Mouse (Mus musculus) myocyte (in vitro differentiated cells): Measurements from ENCODE around the gene 7420426K07Rik. TPM values are rescaled to one million over a fixed set of nuclear protein-coding genes. Genes with fewer than 3 reads are reported as not detected.

ENCODE experiments used
- H3K27me3 ChIP-seq: one replicate; pipeline ENCODE4 v1.6.1; 2011; ENCODE audit not compliant: control insufficient read depth, insufficient read depth, insufficient read length
- H3K36me3 ChIP-seq: one replicate; pipeline ENCODE4 v1.6.1; 2011; ENCODE audit not compliant: control insufficient read depth, insufficient read depth
- H3K4me2 ChIP-seq: one replicate; pipeline ENCODE4 v1.6.1; 2011; ENCODE audit warnings: low read depth, control low read depth
- H3K4me3 ChIP-seq: one replicate; pipeline ENCODE4 v1.5.1; 2011; ENCODE audit warnings: mild to moderate bottlenecking, control low read depth, moderate library complexity
- H3K79me2 ChIP-seq: one replicate; pipeline ENCODE4 v1.6.1; 2011; ENCODE audit not compliant: control insufficient read depth, insufficient read depth
- H3ac ChIP-seq: one replicate; pipeline ENCODE4 v1.6.1; 2011; ENCODE audit not compliant: control insufficient read depth, insufficient read length
- CEBPB ChIP-seq: IDR thresholded peaks from 2 replicates; pipeline ENCODE4 v1.6.1; 2011; ENCODE audit warnings: mild to moderate bottlenecking, moderate library complexity; ENCODE audit not compliant: poor library complexity, insufficient read depth, severe bottlenecking
- E2F4 ChIP-seq: IDR thresholded peaks from one replicate; pipeline ENCODE4 v1.6.1; 2011; ENCODE audit warnings: mild to moderate bottlenecking, control low read depth, moderate library complexity; ENCODE audit not compliant: insufficient read depth
- MAX ChIP-seq: IDR thresholded peaks from one replicate; pipeline ENCODE4 v1.6.1; 2011; ENCODE audit warnings: low read depth, mild to moderate bottlenecking, control low read depth
- MYOD1 ChIP-seq, 3 experiments: IDR thresholded peaks; one replicate each; pipeline ENCODE4 v1.6.1; 2011; ENCODE audit warnings: control low read depth in 2 of 3, low read depth in 2 of 3, mild to moderate bottlenecking in 2 of 3, moderate library complexity in 1 of 3; ENCODE audit not compliant: insufficient read length in 2 of 3, control insufficient read depth in 1 of 3
- MYOG ChIP-seq, 3 experiments: IDR thresholded peaks; one replicate each; pipeline ENCODE4 v1.6.1; 2011; ENCODE audit warnings: control low read depth in 2 of 3, low read depth in 2 of 3, mild to moderate bottlenecking in 2 of 3; ENCODE audit not compliant: insufficient read length in 2 of 3, control insufficient read depth in 1 of 3, insufficient read depth in 1 of 3
- POLR2A ChIP-seq: IDR thresholded peaks from one replicate; pipeline ENCODE4 v1.6.1; 2011; ENCODE audit warnings: low read depth, mild to moderate bottlenecking, control low read depth, moderate library complexity; ENCODE audit not compliant: insufficient read length
- POLR2AphosphoS2 ChIP-seq: IDR thresholded peaks from one replicate; pipeline ENCODE4 v1.6.1; 2011; ENCODE audit warnings: low read depth, control low read depth; ENCODE audit not compliant: insufficient read length
- REST ChIP-seq: IDR thresholded peaks from one replicate; pipeline ENCODE4 v1.6.1; 2011; ENCODE audit warnings: mild to moderate bottlenecking, control low read depth, moderate library complexity; ENCODE audit not compliant: insufficient read depth, insufficient read length
- SRF ChIP-seq: IDR thresholded peaks from one replicate; pipeline ENCODE4 v1.6.1; 2011; ENCODE audit warnings: low read depth; ENCODE audit not compliant: control insufficient read depth, insufficient read length
- TCF12 ChIP-seq: IDR thresholded peaks from one replicate; pipeline ENCODE4 v1.6.1; 2011; ENCODE audit warnings: mild to moderate bottlenecking, control low read depth; ENCODE audit not compliant: poor library complexity, insufficient read depth, severe bottlenecking
- TCF3 ChIP-seq: IDR thresholded peaks from one replicate; pipeline ENCODE4 v1.6.1; 2011; ENCODE audit warnings: low read depth, control low read depth; ENCODE audit not compliant: insufficient read length
- USF1 ChIP-seq: IDR thresholded peaks from one replicate; pipeline ENCODE4 v1.6.1; 2011; ENCODE audit warnings: low read depth, mild to moderate bottlenecking, control low read depth, moderate library complexity
- polyA plus RNA-seq: library from polyadenylated mRNA; unstranded; fragments of >200 nt; fragmentation: generic; extraction: Trizol; gene quantifications from one replicate; pipeline ENCODE4 v1.2.1, GENCODE M21; 2012; ENCODE audit warnings: missing spikeins

The 7420426K07Rik gene
- polyA plus RNA-seq: not detected

DNA sequence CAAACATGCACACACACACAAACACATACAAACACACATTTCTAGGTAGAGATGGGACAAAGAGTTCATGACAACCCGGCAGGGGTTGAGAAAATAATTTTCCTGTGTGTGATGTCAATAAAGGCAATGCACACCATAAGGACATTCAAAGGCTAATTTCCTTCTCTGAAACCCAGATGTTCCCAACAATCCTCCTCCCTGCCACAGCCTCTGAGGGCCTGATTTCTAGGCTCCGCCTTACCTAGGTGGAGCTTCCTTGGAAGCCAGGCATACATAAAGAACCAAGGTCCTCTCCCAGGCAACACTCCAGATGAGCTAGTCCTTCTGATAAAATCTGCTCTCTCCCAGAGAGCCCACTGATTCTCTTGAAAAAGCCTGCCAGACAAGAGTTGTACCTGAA lies at the start of gene 7420426K07Rik:
TSS of gene 7420426K07Rik (plus strand) at position 301 of the 400 bp plus-strand sequence.
- Histone ChIP-seq H3K4me3 (no peak within 1 kb of the TSS), H3K4me2 (no peak within 1 kb of the TSS), H3K79me2 (no peaks in the 10 kb centered on the region), H3ac (no peak within 1 kb of the TSS), H3K27me3 (no peaks in the 10 kb centered on the region), H3K36me3 (no peaks in the 10 kb centered on the region)
- no peak for TF ChIP-seq MYOD1 (IDR thresholded peaks at IDR 0.05; ENCODE audit: control insufficient read depth in 1 of 3, insufficient read length in 2 of 3, low read depth in 2 of 3)
- TF ChIP-seq SRF: no peak
- no peak for TF ChIP-seq POLR2AphosphoS2
- no peak for TF ChIP-seq MYOG (IDR thresholded peaks at IDR 0.05; ENCODE audit: control insufficient read depth in 1 of 3, insufficient read depth in 1 of 3, insufficient read length in 2 of 3, low read depth in 2 of 3)
- TF ChIP-seq MAX: no peak
- no peak for TF ChIP-seq CEBPB
- TF ChIP-seq POLR2A: no peak
- no peak for TF ChIP-seq REST
- no peak for TF ChIP-seq E2F4
- no peak for TF ChIP-seq USF1
- TF ChIP-seq TCF12: no peak
- no peak for TF ChIP-seq TCF3

DNA sequence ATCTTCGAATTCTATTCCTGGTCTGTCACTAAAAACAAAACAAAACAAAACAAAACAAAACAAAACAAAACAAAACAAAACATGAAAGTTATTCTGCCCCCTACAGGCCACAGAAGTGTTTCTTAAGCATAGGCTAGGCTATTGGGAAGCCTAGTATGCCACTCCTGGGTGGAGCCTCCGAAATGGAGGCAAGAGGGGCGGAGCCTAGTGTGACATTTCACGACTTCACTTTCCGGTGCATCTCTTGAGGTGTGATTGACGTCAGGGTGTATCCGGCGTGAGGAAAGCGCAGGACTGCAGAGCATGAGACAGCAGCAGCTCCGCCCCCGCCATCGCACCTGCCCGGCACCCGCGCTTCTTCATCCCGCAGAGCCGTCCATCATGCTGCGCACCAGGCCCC lies 46.7 kb upstream of the 7420426K07Rik start, which contains the start of gene Prr23a2:
TSS of gene Prr23a2 (plus strand) at position 285 of the 400 bp plus-strand sequence.
- no peaks in the 10 kb centered on the region for H3K36me3 ChIP-seq
- TF ChIP-seq TCF3 (no peak), MYOD1 (IDR thresholded peaks at IDR 0.05; ENCODE audit: control insufficient read depth in 1 of 3, insufficient read length in 2 of 3, low read depth in 2 of 3) (no peak), MYOG (IDR thresholded peaks at IDR 0.05; ENCODE audit: control insufficient read depth in 1 of 3, insufficient read depth in 1 of 3, insufficient read length in 2 of 3, low read depth in 2 of 3) (no peak), USF1 (no peak), TCF12 (no peak), POLR2A (no peak), REST (no peak), SRF (no peak), E2F4 (no peak), MAX (no peak), POLR2AphosphoS2 (no peak), CEBPB (no peak)
- no peak within 1 kb of the TSS for H3K4me3 ChIP-seq
- H3K27me3 ChIP-seq: no peaks in the 10 kb centered on the region
- H3ac ChIP-seq: no peak within 1 kb of the TSS
- no peak within 1 kb of the TSS for H3K4me2 ChIP-seq
- no peaks in the 10 kb centered on the region for H3K79me2 ChIP-seq

DNA sequence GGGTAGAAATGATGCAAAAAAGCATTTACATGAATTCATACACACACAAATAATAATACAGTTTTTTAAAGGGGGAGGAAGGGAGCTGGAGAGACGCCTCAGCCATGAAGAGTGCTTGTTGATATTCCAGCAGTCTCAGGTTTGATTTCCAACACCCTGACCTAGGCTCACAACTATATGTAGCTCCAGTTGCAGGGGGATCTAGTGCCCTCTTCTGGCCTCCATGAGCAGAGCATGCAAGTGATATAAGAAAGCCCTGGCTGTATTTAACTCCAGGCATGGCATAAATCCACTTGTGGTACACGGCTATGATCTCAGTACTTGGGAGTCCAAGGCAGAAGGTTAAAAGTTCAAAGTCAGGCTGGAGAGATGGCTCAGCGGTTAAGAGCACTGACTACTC lies 39.5 kb upstream of the 7420426K07Rik start:
- Histone ChIP-seq H3K4me3 (no peak overlapping the region), H3K27me3 (no peaks in the 10 kb centered on the region), H3ac (no peak overlapping the region), H3K36me3 (no peaks in the 10 kb centered on the region), H3K4me2 (no peak overlapping the region), H3K79me2 (no peaks in the 10 kb centered on the region)
- TF ChIP-seq TCF12 (no peak), REST (no peak), E2F4 (no peak), USF1 (no peak), MYOD1 (IDR thresholded peaks at IDR 0.05; ENCODE audit: control insufficient read depth in 1 of 3, insufficient read length in 2 of 3, low read depth in 2 of 3) (no peak), CEBPB (no peak), MAX (no peak), POLR2A (no peak), POLR2AphosphoS2 (no peak), MYOG (IDR thresholded peaks at IDR 0.05; ENCODE audit: control insufficient read depth in 1 of 3, insufficient read depth in 1 of 3, insufficient read length in 2 of 3, low read depth in 2 of 3) (no peak), TCF3 (no peak), SRF (no peak)

DNA sequence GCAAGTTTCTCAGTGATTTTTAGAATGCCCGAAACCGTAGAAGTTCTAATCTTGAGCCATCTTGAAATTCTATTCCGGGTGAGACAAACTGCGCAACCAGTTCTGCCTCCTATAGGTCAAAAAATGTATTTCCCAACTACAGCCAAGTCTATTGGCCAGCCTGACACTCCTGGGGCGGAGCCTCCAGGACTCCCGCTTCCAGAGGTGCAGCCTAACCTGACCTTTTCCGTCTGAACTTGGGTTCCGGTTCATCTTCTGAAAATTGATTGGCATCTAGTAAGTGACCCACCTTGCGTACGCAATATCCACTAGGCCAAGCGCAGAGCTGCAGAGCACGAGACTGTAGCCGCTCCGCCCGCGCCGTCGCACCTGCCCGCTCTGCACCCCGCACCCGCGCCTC lies 38.3 kb upstream of the 7420426K07Rik start, which contains the start of gene Prr23a3:
TSS of gene Prr23a3 (plus strand) at position 197 of the 400 bp plus-strand sequence.
- H3K4me2 ChIP-seq: no peak within 1 kb of the TSS

More for the DNA sequence above, 38.3 kb upstream of the 7420426K07Rik start, which contains the start of gene Prr23a3:
- Histone ChIP-seq H3K27me3 (no peaks in the 10 kb centered on the region), H3K36me3 (no peaks in the 10 kb centered on the region), H3K79me2 (no peaks in the 10 kb centered on the region), H3ac (no peak within 1 kb of the TSS), H3K4me3 (no peak within 1 kb of the TSS)
- TF ChIP-seq POLR2AphosphoS2: no peak
- no peak for TF ChIP-seq MAX
- TF ChIP-seq POLR2A: no peak
- no peak for TF ChIP-seq TCF3
- no peak for TF ChIP-seq SRF
- no peak for TF ChIP-seq E2F4
- no peak for TF ChIP-seq CEBPB
- TF ChIP-seq MYOD1 (IDR thresholded peaks at IDR 0.05; ENCODE audit: control insufficient read depth in 1 of 3, insufficient read length in 2 of 3, low read depth in 2 of 3): no peak
- no peak for TF ChIP-seq USF1
- no peak for TF ChIP-seq TCF12
- TF ChIP-seq MYOG (IDR thresholded peaks at IDR 0.05; ENCODE audit: control insufficient read depth in 1 of 3, insufficient read depth in 1 of 3, insufficient read length in 2 of 3, low read depth in 2 of 3): no peak
- no peak for TF ChIP-seq REST
